Mouse (Mus musculus) testis, adult 2 months (tissue): ENCODE data around the gene Gm20388.

Source experiments
- CTCF ChIP-seq: fragments of 200-500 bp; IDR thresholded peaks from 2 replicates; pipeline ENCODE4 v1.5.1; 2012; ENCODE audit warnings: low read depth, mild to moderate bottlenecking, inconsistent platforms, low read length, moderate library complexity; ENCODE audit not compliant: control insufficient read depth, insufficient read depth, insufficient replicate concordance
- POLR2A ChIP-seq: fragments of 200-500 bp; IDR thresholded peaks from 2 replicates; pipeline ENCODE4 v1.6.1; 2012; ENCODE audit warnings: low read depth, mild to moderate bottlenecking, inconsistent platforms, low read length, moderate library complexity; ENCODE audit not compliant: control insufficient read depth

GRCm38 (mm10) chr8:124295357-124295756 lies 4384.7 kb downstream of the Gm20388 start:
- TF ChIP-seq POLR2A: no peak
- no peak for TF ChIP-seq CTCF
